Comparison of ENCODE assay signal across 21 mouse cellular contexts in genomic region chr8:69914526-69914925, GRCm38 (mm10). TPM values are rescaled to one million over a fixed set of nuclear protein-coding genes. Genes with fewer than 3 reads are reported as not detected.
"Had no signal": no experiment of that assay in that cellular context is flagged by ENCODE, and none has a peak within 500 bp of the region (broad histone marks: within the 10 kb centered on the region; RNA-seq: fewer than 3 reads in every experiment).

No protein-coding gene starts in this region.

- H3K4me1 ChIP-seq: limb, embryonic 12.5 days; midbrain, embryonic 12.5 days; stomach, embryonic 15.5 days had no signal

- H3K4me2 ChIP-seq: limb, embryonic 12.5 days; limb, embryonic 15.5 days; liver, embryonic 11.5 days; lung, embryonic 14.5 days; midbrain, embryonic 12.5 days; midbrain, embryonic 15.5 days; neural tube, embryonic 13.5 days; stomach, embryonic 15.5 days had no signal

- H3K27me3 ChIP-seq: limb, embryonic 12.5 days; limb, embryonic 15.5 days; midbrain, embryonic 12.5 days; midbrain, embryonic 15.5 days; neural tube, embryonic 13.5 days; stomach, embryonic 15.5 days had no signal

- H3K9ac ChIP-seq: limb, embryonic 12.5 days; limb, embryonic 15.5 days; liver, embryonic 14.5 days; liver, postnatal 0 days; lung, embryonic 14.5 days; midbrain, embryonic 12.5 days; midbrain, embryonic 15.5 days; neural tube, embryonic 13.5 days; stomach, embryonic 15.5 days had no signal

- H3K9me3 ChIP-seq: limb, embryonic 12.5 days; limb, embryonic 15.5 days; midbrain, embryonic 12.5 days; midbrain, embryonic 15.5 days; neural tube, embryonic 13.5 days; stomach, embryonic 15.5 days had no signal

- H3K27ac ChIP-seq: limb, embryonic 12.5 days; limb, embryonic 15.5 days; liver, embryonic 14.5 days; macrophage; midbrain, embryonic 12.5 days; midbrain, embryonic 15.5 days; neural tube, embryonic 13.5 days; stomach, embryonic 15.5 days had no signal

- ATAC-seq: liver, postnatal 0 days; lung, postnatal 0 days; midbrain, embryonic 15.5 days had no signal

- H3K4me3 ChIP-seq: limb, embryonic 12.5 days; limb, embryonic 15.5 days; midbrain, embryonic 12.5 days; midbrain, embryonic 15.5 days; neural tube, embryonic 13.5 days; stomach, embryonic 15.5 days had no signal

- DNase-seq: kidney, postnatal 14 days; kidney, postnatal 4 days; left cerebral cortex, postnatal 4 days; liver, postnatal 0 days; lung, embryonic 14.5 days; retina, postnatal 1 day; right cerebral cortex, postnatal 25 days; spleen, adult 18-20 months; thymus, postnatal 25 days had no signal

RNA-seq across cellular contexts. Expression of gene Yjefn3, which starts 12.0 kb away (rescaled TPM):
- total RNA-seq: megakaryocyte, adult 5-6 weeks; neutrophil, adult 5-6 weeks had no signal
- polyA plus RNA-seq: macrophage had no signal

RNA-seq across cellular contexts. Expression of gene Tssk6, which starts 12.5 kb away (rescaled TPM):
- total RNA-seq: left cerebral cortex, postnatal 4 days had no signal

RNA-seq across cellular contexts. Expression of gene Cilp2, which starts 27.0 kb away (rescaled TPM):
- total RNA-seq: megakaryocyte, adult 5-6 weeks; neutrophil, adult 5-6 weeks had no signal
- polyA plus RNA-seq: macrophage had no signal
